Mouse (Mus musculus) hindbrain, embryonic 12.5 days (tissue): ENCODE results near the gene Arhgap10. TPM values are rescaled to one million over a fixed set of nuclear protein-coding genes. Genes with fewer than 3 reads are reported as not detected.

Source experiments
- ATAC-seq: fragments of 200-750 bp; cut with Nextera tagmentation; 2 replicates; pipeline ENCODE4 v1.8.0; 2017; ENCODE audit warnings: moderate TSS enrichment; ENCODE audit not compliant: low FRiP score
- H3K27ac ChIP-seq: fragments of 300-500 bp; sonication (generic); 2 replicates; pipeline ENCODE4 v1.5.1; 2016; ENCODE audit warnings: mild to moderate bottlenecking
- H3K27me3 ChIP-seq: fragments of 300-500 bp; sonication (generic); 2 replicates; pipeline ENCODE4 v1.6.1; 2016; ENCODE audit warnings: mild to moderate bottlenecking
- H3K36me3 ChIP-seq: fragments of 300-500 bp; sonication (generic); 2 replicates; pipeline ENCODE4 v1.6.1; 2016; ENCODE audit warnings: mild to moderate bottlenecking
- H3K4me1 ChIP-seq: fragments of 300-500 bp; sonication (generic); 2 replicates; pipeline ENCODE4 v1.6.1; 2016
- H3K4me2 ChIP-seq: fragments of 300-500 bp; sonication (generic); replicated peaks from 2 replicates; pipeline ENCODE4 v1.6.1; 2016; ENCODE audit warnings: mild to moderate bottlenecking
- H3K4me3 ChIP-seq: fragments of 300-500 bp; sonication (generic); 2 replicates; pipeline ENCODE4 v1.5.1; 2016; ENCODE audit warnings: mild to moderate bottlenecking
- H3K9ac ChIP-seq: fragments of 300-500 bp; sonication (generic); 2 replicates; pipeline ENCODE4 v1.6.1; 2016; ENCODE audit warnings: mild to moderate bottlenecking, moderate library complexity
- H3K9me3 ChIP-seq: fragments of 300-500 bp; sonication (generic); replicated peaks from 2 replicates; pipeline ENCODE4 v1.6.1; 2016; ENCODE audit warnings: mild to moderate bottlenecking
- WGBS: fragments of 180-500 bp; shearing (Covaris S2); methylation state at CpG from one replicate; pipeline ENCODE4 v1.1.7; 2016; 5-methylcytosine and 5-hydroxymethylcytosine counted together
- polyA plus RNA-seq: library from polyadenylated mRNA; unstranded; fragments of >200 nt; fragmentation: Nextera tagmentation; extraction: Ambion mirVana; gene quantifications from 2 replicates; pipeline ENCODE4 v1.2.1, GENCODE M21; 2016

The Arhgap10 gene
- polyA plus RNA-seq, 1 experiment from 2014 or later, result 16.5 TPM

- Histone ChIP-seq H3K9ac (no peak overlapping the region), H3K4me1 (0 out of 2 replicates have a peak, but pooled peaks cover 3% of the 10 kb centered on the region), H3K36me3 (no peaks in the 10 kb centered on the region), H3K4me3 (no peak overlapping the region), H3K4me2 (no peak overlapping the region), H3K27ac (no peak overlapping the region), H3K27me3 (no peaks in the 10 kb centered on the region), H3K9me3 (no peaks in the 10 kb centered on the region)
- ATAC-seq, result no peak
- WGBS, result 56% methylated on average over 2 of the region's 2 CpGs
Observed at GRCm38 (mm10) chr8:77478913-77479273, 38.9 kb downstream of the Arhgap10 start.

GRCm38 (mm10) chr8:77478155-77478912 lies 39.4 kb downstream of the Arhgap10 start:
- no peak overlapping the region for H3K4me2 ChIP-seq
- H3K9ac ChIP-seq, result no peak overlapping the region
- H3K27me3 ChIP-seq, result no peaks in the 10 kb centered on the region
- 88% methylated on average over 12 of the region's 12 CpGs for WGBS
- H3K36me3 ChIP-seq, result no peaks in the 10 kb centered on the region
- 0 out of 2 replicates have a peak, but pooled peaks cover 3% of the 10 kb centered on the region for H3K4me1 ChIP-seq
- H3K4me3 ChIP-seq, result no peak overlapping the region
- no peak overlapping the region for H3K27ac ChIP-seq
- no peak for ATAC-seq
- H3K9me3 ChIP-seq, result no peaks in the 10 kb centered on the region

DNA sequence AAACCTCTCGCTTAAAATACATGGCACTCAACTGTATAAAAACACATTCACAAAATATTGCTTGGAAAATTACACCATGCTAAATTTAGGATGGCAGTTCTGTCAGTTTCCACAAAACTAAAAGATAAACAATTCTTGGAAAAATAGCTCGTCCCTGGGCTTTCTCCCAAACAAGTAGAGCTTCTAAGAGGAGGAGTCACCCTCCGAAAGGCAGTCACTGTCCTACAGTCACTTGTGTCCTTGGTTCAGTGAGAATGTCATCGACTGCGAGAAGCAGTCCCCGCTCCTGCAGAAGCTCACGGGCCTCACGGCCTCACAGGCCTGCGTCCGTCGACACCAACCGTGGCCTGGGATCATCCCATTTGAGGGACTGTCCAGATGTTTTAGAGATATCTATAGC lies 40.1 kb downstream of the Arhgap10 start:
- Histone ChIP-seq H3K4me1 (0 out of 2 replicates have a peak, but pooled peaks cover 3% of the 10 kb centered on the region), H3K4me3 (no peak overlapping the region), H3K36me3 (no peaks in the 10 kb centered on the region), H3K9me3 (no peaks in the 10 kb centered on the region), H3K27me3 (no peaks in the 10 kb centered on the region), H3K4me2 (no peak overlapping the region), H3K27ac (no peak overlapping the region), H3K9ac (no peak overlapping the region)
- ATAC-seq, result no peak
- 89% methylated on average over 12 of the region's 12 CpGs for WGBS

DNA sequence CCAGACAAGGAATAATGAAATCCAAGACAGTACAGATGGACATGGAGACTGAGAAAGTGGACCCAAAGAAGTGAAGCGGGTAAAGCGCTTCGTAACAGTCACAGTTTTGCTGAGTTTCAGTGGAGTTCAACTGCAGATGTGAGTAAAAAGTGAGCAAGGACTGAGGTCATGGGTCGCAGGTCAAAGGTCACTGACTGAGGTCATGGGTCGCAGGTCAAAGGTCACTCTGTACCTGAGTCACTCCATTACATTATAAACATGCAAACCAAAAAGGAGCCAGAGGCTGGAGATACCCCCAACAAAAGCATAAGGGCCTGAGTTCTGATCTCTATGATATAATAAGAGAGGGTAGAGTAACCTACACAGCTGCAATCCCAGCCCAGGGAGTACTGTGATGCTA lies 43.1 kb downstream of the Arhgap10 start:
- 96% methylated on average over 5 of the region's 5 CpGs for WGBS
- no peak overlapping the region for H3K4me3 ChIP-seq
- no peak for ATAC-seq

DNA sequence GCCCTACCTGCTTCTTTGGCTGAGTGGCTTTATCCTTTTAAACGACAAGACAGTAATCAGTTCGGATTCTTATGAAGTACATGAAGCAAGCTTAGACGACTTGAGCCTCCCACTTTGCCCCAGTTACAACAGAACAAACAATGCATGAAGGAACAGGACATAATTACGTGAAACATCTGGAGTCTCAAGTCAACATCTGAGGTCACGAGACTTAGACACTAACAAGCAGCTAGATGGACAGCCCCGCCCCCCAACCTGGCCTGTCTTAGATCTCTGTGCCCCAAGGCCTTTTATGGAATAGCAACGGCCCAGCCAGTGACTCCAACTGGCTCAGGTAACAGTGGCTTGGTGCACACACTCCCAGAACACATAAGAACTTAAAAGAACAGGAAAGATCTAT lies 44.0 kb downstream of the Arhgap10 start:
- no peak for ATAC-seq
- WGBS, result 61% methylated on average over 7 of the region's 7 CpGs
- no peak overlapping the region for H3K9ac ChIP-seq

More for the DNA sequence above, 43.1 kb downstream of the Arhgap10 start:
- Histone ChIP-seq H3K9ac (no peak overlapping the region), H3K9me3 (no peaks in the 10 kb centered on the region), H3K4me2 (no peak overlapping the region), H3K27me3 (no peaks in the 10 kb centered on the region), H3K4me1 (0 out of 2 replicates have a peak, but pooled peaks cover 3% of the 10 kb centered on the region), H3K27ac (no peak overlapping the region), H3K36me3 (no peaks in the 10 kb centered on the region)

GRCm38 (mm10) chr8:77473373-77473772 lies 44.4 kb downstream of the Arhgap10 start:
- Histone ChIP-seq H3K9ac (no peak overlapping the region), H3K4me2 (no peak overlapping the region), H3K9me3 (no peaks in the 10 kb centered on the region), H3K27me3 (no peaks in the 10 kb centered on the region), H3K27ac (no peak overlapping the region), H3K4me3 (no peak overlapping the region), H3K4me1 (no peaks in the 10 kb centered on the region), H3K36me3 (no peaks in the 10 kb centered on the region)
- no peak for ATAC-seq
- WGBS, result 82% methylated on average over 6 of the region's 6 CpGs

More for the DNA sequence above, 44.0 kb downstream of the Arhgap10 start:
- Histone ChIP-seq H3K9me3 (no peaks in the 10 kb centered on the region), H3K27ac (no peak overlapping the region), H3K27me3 (no peaks in the 10 kb centered on the region), H3K4me2 (no peak overlapping the region), H3K36me3 (no peaks in the 10 kb centered on the region), H3K4me1 (0 out of 2 replicates have a peak, but pooled peaks cover 3% of the 10 kb centered on the region), H3K4me3 (no peak overlapping the region)

DNA sequence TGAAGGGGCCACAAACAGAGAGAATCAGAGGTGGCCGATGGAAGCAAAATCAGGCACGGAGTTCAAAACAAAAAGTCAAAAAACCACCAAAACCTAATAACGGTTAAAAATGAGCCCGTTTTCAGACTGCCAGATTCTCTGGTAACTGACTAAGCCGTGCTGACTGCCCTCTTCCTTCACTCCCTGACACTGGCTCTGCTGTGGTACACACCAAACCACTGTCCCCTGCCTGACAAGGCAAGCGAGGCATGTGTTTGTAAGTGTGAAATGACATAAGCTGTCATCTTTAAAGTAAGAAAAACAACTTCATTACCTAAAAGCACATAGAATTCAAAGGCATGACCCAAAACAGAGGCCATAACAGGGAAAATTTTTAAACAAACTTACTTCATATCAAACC lies 56.4 kb downstream of the Arhgap10 start:
- H3K4me1 ChIP-seq, result no peaks in the 10 kb centered on the region
- WGBS, result 88% methylated on average over 6 of the region's 6 CpGs

GRCm38 (mm10) chr8:77460363-77460762 lies 57.4 kb downstream of the Arhgap10 start:
- H3K4me3 ChIP-seq, result no peak overlapping the region
- H3K9me3 ChIP-seq, result no peaks in the 10 kb centered on the region
- 85% methylated on average over 2 of the region's 2 CpGs for WGBS
- no peak overlapping the region for H3K9ac ChIP-seq
- no peak overlapping the region for H3K4me2 ChIP-seq
- no peak for ATAC-seq
- H3K27me3 ChIP-seq, result no peaks in the 10 kb centered on the region
- no peaks in the 10 kb centered on the region for H3K36me3 ChIP-seq
- H3K4me1 ChIP-seq, result no peaks in the 10 kb centered on the region
- no peak overlapping the region for H3K27ac ChIP-seq

More for the DNA sequence above, 56.4 kb downstream of the Arhgap10 start:
- H3K4me3 ChIP-seq, result no peak overlapping the region
- no peaks in the 10 kb centered on the region for H3K27me3 ChIP-seq
- no peaks in the 10 kb centered on the region for H3K36me3 ChIP-seq
- H3K4me2 ChIP-seq, result no peak overlapping the region
- H3K27ac ChIP-seq, result no peak overlapping the region
- no peak for ATAC-seq
- H3K9ac ChIP-seq, result no peak overlapping the region
- H3K9me3 ChIP-seq, result no peaks in the 10 kb centered on the region

DNA sequence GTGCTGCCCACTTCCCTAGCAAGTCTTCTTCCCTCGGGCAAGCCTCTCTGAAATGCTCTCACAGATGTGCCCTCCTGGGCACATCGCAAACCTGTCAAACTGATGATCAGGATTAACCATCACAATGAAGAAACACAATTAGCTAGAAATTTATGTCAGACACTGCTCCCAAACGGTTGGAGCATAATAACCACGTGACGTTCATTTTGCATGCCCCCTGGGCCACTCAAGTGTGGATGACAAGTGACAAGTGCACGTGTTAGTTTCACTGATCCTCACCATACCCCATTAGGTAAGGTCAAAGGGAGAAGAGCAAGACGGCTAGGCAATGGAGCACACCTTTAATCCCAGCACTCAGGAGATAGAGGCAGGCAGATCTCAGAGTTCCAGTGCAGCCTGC lies 58.1 kb downstream of the Arhgap10 start:
- Histone ChIP-seq H3K27me3 (no peaks in the 10 kb centered on the region), H3K4me2 (no peak overlapping the region), H3K27ac (no peak overlapping the region), H3K9ac (no peak overlapping the region), H3K36me3 (no peaks in the 10 kb centered on the region), H3K4me3 (no peak overlapping the region), H3K4me1 (no peaks in the 10 kb centered on the region), H3K9me3 (no peaks in the 10 kb centered on the region)
- no peak for ATAC-seq
- WGBS, result 56% methylated on average over 7 of the region's 7 CpGs

GRCm38 (mm10) chr8:77458575-77458974 lies 59.2 kb downstream of the Arhgap10 start:
- Histone ChIP-seq H3K9ac (no peak overlapping the region), H3K4me2 (no peak overlapping the region), H3K9me3 (no peaks in the 10 kb centered on the region), H3K27me3 (no peaks in the 10 kb centered on the region), H3K4me1 (no peaks in the 10 kb centered on the region), H3K36me3 (no peaks in the 10 kb centered on the region), H3K4me3 (no peak overlapping the region), H3K27ac (no peak overlapping the region)
- ATAC-seq, result no peak
- 92% methylated on average over 4 of the region's 4 CpGs for WGBS

GRCm38 (mm10) chr8:77456263-77456662 lies 61.5 kb downstream of the Arhgap10 start:
- no peaks in the 10 kb centered on the region for H3K9me3 ChIP-seq
- 94% methylated on average over 6 of the region's 6 CpGs for WGBS
- no peak overlapping the region for H3K27ac ChIP-seq
- no peaks in the 10 kb centered on the region for H3K4me1 ChIP-seq
- no peak for ATAC-seq
- H3K36me3 ChIP-seq, result no peaks in the 10 kb centered on the region
- H3K4me3 ChIP-seq, result no peak overlapping the region
- H3K27me3 ChIP-seq, result no peaks in the 10 kb centered on the region
- H3K4me2 ChIP-seq, result no peak overlapping the region
- no peak overlapping the region for H3K9ac ChIP-seq

DNA sequence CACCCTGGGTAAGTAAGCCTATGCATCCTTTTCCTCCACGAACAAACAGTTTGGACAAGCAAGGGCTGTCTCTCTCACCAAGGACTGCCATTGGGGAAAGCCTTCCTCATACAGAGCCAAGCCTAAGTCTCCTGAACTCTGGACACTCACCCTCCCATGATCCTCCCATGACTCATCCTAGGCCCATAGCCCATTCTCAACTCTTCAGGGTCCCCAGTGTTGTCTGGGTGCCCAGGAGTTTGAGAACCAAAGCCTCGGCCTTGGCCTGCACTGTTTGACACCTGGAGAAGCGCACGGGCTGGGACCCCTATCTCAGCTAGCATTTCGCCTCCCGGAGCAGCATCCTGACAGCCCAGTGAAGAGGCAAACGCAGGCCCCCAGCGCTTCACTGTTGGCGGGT lies 63.9 kb downstream of the Arhgap10 start:
- Histone ChIP-seq H3K27me3 (no peaks in the 10 kb centered on the region), H3K27ac (no peak overlapping the region), H3K36me3 (peaks cover 7% of the 10 kb centered on the region; the same call in 1 of the 2 replicates), H3K4me1 (no peaks in the 10 kb centered on the region), H3K4me2 (no peak overlapping the region), H3K9ac (no peak overlapping the region), H3K4me3 (no peak overlapping the region), H3K9me3 (peaks cover 13% of the 10 kb centered on the region)
- no peak for ATAC-seq
- 81% methylated on average over 9 of the region's 9 CpGs for WGBS
